Mouse (Mus musculus) intestine, postnatal 0 days (tissue): ENCODE results near the gene G3bp2. TPM values are rescaled to one million over a fixed set of nuclear protein-coding genes. Genes with fewer than 3 reads are reported as not detected.
A peak's percentile ranks its signal among the peaks of the same experiment; 100 is the strongest.

Experiments
- ATAC-seq: fragments of 200-750 bp; cut with Nextera tagmentation; 2 replicates; pipeline ENCODE4 v1.8.0; 2017; ENCODE audit warnings: mild to moderate bottlenecking, moderate TSS enrichment, moderate library complexity
- H3K27ac ChIP-seq: fragments of 300-500 bp; sonication (generic); 2 replicates; pipeline ENCODE4 v1.5.1; 2014; ENCODE audit warnings: mild to moderate bottlenecking, low read depth, low read length, moderate library complexity
- H3K27me3 ChIP-seq: fragments of 300-500 bp; sonication (generic); replicated peaks from 2 replicates; pipeline ENCODE4 v1.6.1; 2014; ENCODE audit warnings: low read length, mixed read lengths; ENCODE audit not compliant: control insufficient read depth, insufficient read depth
- H3K36me3 ChIP-seq: fragments of 300-500 bp; sonication (generic); 2 replicates; pipeline ENCODE4 v1.6.1; 2014; ENCODE audit warnings: mild to moderate bottlenecking, moderate library complexity; ENCODE audit not compliant: control insufficient read depth, insufficient read depth
- H3K4me1 ChIP-seq: fragments of 300-500 bp; sonication (generic); replicated peaks from 2 replicates; pipeline ENCODE4 v1.6.1; 2014; ENCODE audit warnings: antibody characterized with exemption, low read length, mixed read lengths; ENCODE audit not compliant: control insufficient read depth, insufficient read depth
- H3K4me2 ChIP-seq: fragments of 300-500 bp; sonication (generic); replicated peaks from 2 replicates; pipeline ENCODE4 v1.6.1; 2014; ENCODE audit warnings: low read depth, mild to moderate bottlenecking, moderate library complexity
- H3K4me3 ChIP-seq: fragments of 300-500 bp; sonication (generic); 2 replicates; pipeline ENCODE4 v1.5.1; 2014; ENCODE audit warnings: low read depth, low read length
- H3K9ac ChIP-seq: fragments of 300-500 bp; sonication (generic); 2 replicates; pipeline ENCODE4 v1.6.1; 2014; ENCODE audit warnings: mild to moderate bottlenecking, low read depth, low read length
- H3K9me3 ChIP-seq: fragments of 300-500 bp; sonication (generic); 2 replicates; pipeline ENCODE4 v1.6.1; 2016; ENCODE audit warnings: mixed run types; ENCODE audit not compliant: control insufficient read depth
- CTCF ChIP-seq: sonication (generic); IDR thresholded peaks from 2 replicates; pipeline ENCODE4 v1.5.1; 2016; ENCODE audit warnings: low read depth, mild to moderate bottlenecking, control low read depth, antibody characterized with exemption, moderate library complexity
- WGBS: fragments of 180-500 bp; shearing (Covaris S2); extraction: QIAGEN DNeasy Blood & Tissue Kit; methylation state at CpG from one replicate; pipeline ENCODE4 v1.1.7; 2014; 5-methylcytosine and 5-hydroxymethylcytosine counted together
- polyA plus RNA-seq: library from polyadenylated mRNA; unstranded; fragments of >200 nt; fragmentation: Nextera tagmentation; extraction: Ambion mirVana; gene quantifications from 2 replicates; pipeline ENCODE4 v1.2.1, GENCODE M21; 2015

G3bp2 gene
- polyA plus RNA-seq, 1 experiment from 2014 or later = 121 TPM

DNA sequence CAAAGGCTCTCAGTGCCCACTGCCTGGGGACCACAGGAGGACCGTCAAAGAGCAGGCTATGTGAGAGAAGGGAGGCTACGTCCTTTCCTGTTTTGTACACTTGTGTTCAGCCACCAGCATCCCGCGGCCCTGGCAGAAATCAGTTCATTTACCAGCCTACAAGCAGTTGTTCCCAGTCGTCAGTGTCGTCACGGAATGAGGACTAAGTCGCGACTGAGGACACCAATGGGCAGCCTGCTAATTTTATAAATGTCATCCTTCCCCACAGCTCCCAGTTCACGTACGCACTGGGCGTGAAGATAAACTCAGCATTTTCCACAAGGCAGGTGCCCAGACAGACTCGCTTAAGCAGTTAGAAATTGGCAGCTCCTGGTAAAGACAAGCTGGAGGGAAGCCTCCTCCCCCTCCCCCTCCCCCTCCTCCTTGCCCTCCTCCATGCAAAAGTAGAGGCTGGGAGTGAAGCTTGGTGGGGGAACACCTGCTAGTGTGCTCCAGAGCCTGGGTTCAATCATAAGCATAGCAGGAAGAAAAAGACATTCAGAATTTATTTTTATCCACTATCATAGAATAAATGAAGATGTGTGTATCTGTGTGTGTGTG is 20.4 kb upstream of the G3bp2 start:
- Histone ChIP-seq H3K36me3 (no peaks in the 10 kb centered on the region), H3K9me3 (no peaks in the 10 kb centered on the region), H3K4me3 (no peak overlapping the region), H3K4me1 (no peaks in the 10 kb centered on the region), H3K4me2 (no peak overlapping the region), H3K27me3 (no peaks in the 10 kb centered on the region), H3K27ac (no peak overlapping the region), H3K9ac (no peak overlapping the region)
- 75% methylated on average over 13 of the region's 13 CpGs for WGBS
- ATAC-seq = no peak
- no peak for TF ChIP-seq CTCF

DNA sequence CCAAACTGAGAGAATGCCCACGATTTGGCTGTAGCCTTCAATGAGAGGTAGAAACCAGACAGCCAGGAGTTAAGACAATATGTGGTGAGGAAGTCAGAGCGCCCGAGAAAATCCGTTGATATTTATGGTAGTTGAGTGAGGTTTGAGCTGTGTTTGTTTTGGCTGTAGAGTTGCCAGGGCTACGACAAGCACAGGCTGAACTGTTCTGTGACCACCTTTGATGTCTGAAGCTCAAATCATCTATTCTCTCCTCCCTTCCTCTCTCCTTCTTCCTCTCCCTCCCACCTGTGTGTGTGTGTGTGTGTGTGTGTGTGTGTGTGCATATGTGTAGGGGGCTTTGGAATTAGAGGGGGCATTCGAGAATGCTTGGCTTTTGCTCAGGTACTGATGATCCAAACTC is 19.5 kb upstream of the G3bp2 start:
- H3K36me3 ChIP-seq = no peaks in the 10 kb centered on the region
- H3K4me2 ChIP-seq = no peak overlapping the region
- no peak overlapping the region for H3K4me3 ChIP-seq
- no peak for TF ChIP-seq CTCF
- WGBS = 21% methylated on average over 6 of the region's 6 CpGs
- H3K27me3 ChIP-seq = no peaks in the 10 kb centered on the region
- no peaks in the 10 kb centered on the region for H3K9me3 ChIP-seq
- H3K9ac ChIP-seq = no peak overlapping the region
- H3K4me1 ChIP-seq = no peaks in the 10 kb centered on the region
- ATAC-seq = peak; percentile 24; the same call in 1 of the 2 replicates
- H3K27ac ChIP-seq = no peak overlapping the region

GRCm38 (mm10) chr5:92101601-92102000 is 18.1 kb upstream of the G3bp2 start:
- Histone ChIP-seq H3K4me2 (no peak overlapping the region), H3K4me3 (no peak overlapping the region), H3K27ac (no peak overlapping the region), H3K4me1 (no peaks in the 10 kb centered on the region), H3K36me3 (no peaks in the 10 kb centered on the region), H3K9ac (no peak overlapping the region), H3K9me3 (no peaks in the 10 kb centered on the region), H3K27me3 (no peaks in the 10 kb centered on the region)
- WGBS = 82% methylated on average over 8 of the region's 8 CpGs
- no peak for ATAC-seq
- no peak for TF ChIP-seq CTCF

DNA sequence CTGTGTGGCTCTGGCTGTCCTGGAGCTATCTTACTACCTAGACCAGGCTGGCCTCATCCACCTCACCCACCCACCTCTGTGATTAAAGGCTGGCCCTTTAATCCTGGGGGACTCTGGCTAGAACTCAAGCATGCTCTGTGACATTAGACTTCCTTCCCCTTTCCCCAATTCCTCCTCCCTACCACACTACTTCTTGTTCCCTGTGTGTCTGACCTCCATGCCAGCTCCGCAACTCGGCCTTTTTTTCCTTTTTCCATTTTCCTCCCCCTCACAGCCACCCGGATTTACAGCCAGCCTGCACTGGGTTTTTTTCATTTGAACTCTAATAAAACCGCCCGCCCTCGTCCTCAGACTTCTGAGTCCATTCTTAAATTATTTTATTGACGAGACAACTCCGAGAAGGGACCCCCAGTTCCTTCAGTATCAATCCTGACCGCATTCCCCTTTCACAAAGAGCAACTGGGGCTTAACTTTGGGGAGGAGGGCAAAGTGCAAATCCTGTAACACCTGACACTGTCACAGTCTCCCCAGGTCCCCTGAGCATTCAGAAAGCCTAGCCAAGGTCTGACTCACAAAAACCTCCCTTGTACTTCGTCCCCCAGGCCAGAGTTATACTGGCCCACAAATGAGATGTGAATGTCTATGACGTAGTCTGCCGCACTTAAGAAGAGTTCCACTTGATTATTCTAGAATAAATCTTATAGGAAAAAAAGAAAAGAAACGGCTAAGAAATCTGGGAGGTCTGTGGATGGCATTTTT is 15.0 kb upstream of the G3bp2 start:
- Histone ChIP-seq H3K4me2 (peak overlapping the region; percentile 51), H3K9ac (no peak overlapping the region), H3K27ac (peak overlapping the region; percentile 60), H3K4me1 (no peaks in the 10 kb centered on the region), H3K9me3 (no peaks in the 10 kb centered on the region), H3K4me3 (no peak overlapping the region), H3K36me3 (no peaks in the 10 kb centered on the region), H3K27me3 (no peaks in the 10 kb centered on the region)
- no peak for TF ChIP-seq CTCF
- WGBS = 39% methylated on average over 13 of the region's 13 CpGs
- ATAC-seq = peak; percentile 92

- Histone ChIP-seq H3K9ac (no peak overlapping the region), H3K4me1 (no peaks in the 10 kb centered on the region), H3K27ac (no peak overlapping the region), H3K4me2 (no peak overlapping the region), H3K4me3 (no peak overlapping the region), H3K9me3 (no peaks in the 10 kb centered on the region), H3K27me3 (no peaks in the 10 kb centered on the region), H3K36me3 (no peaks in the 10 kb centered on the region)
- TF ChIP-seq CTCF = no peak
- WGBS = 88% methylated on average over 4 of the region's 4 CpGs
- no peak for ATAC-seq
Observed at GRCm38 (mm10) chr5:92097779-92098178, 14.3 kb upstream of the G3bp2 start.

DNA sequence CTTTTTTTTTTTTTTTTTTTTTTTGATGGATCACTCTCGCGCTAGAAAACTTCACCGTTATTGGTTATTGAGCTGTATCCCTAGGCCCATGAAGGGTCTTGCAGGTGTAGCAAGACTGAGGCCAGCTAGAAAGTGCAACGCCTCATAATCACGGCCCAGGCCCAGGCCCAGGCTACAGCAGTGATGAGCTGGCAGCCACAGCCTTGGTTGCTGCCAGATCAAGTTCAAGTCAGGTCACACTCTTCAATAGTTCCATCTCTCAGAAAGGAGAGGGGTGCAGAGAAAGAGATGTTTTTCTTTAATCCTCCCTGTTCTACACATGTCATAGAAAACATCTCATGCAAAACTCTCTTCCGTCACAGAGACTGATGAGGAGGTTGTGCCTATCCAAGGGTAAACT is 13.3 kb upstream of the G3bp2 start:
- H3K36me3 ChIP-seq = no peaks in the 10 kb centered on the region
- H3K9ac ChIP-seq = no peak overlapping the region
- no peaks in the 10 kb centered on the region for H3K27me3 ChIP-seq
- no peak overlapping the region for H3K4me3 ChIP-seq
- H3K9me3 ChIP-seq = no peaks in the 10 kb centered on the region
- ATAC-seq = no peak
- no peak for TF ChIP-seq CTCF
- no peaks in the 10 kb centered on the region for H3K4me1 ChIP-seq
- H3K27ac ChIP-seq = no peak overlapping the region
- no peak overlapping the region for H3K4me2 ChIP-seq
- 88% methylated on average over 6 of the region's 6 CpGs for WGBS
